Mouse (Mus musculus): Measurements from ENCODE around the gene Fbxo3.
"Not testable (repeated sequence)": the region's sequence is repeated elsewhere in the genome, so short reads cannot be mapped to it uniquely, and the experiment has no call there.

DNA sequence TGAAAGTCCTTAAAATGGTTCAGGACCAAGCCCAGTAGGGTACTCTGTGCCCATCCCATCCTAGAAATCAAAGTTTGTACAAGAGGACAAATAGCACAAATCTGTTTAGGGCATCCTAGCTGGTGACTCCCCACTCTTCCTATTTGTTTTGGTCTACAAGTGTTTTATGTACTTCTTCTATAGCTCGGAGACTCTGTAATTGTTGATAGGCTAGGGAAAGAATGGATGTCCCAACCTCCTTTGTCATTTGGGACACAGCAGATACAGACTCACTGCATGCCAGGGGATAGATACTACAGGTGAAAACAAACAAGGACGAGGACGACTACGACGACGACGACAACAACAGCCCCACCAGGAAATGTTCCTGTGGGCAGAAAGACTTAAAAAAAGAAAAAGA, 40.9 kb downstream of the Fbxo3 start, which contains the start of gene Gm10799:
- not testable (repeated sequence) for TF ChIP-seq CTCF (IDR thresholded peaks at IDR 0.05; ENCODE audit: borderline replicate concordance, control insufficient read depth, extremely low read depth, insufficient read depth, low read length, poor library complexity); POLR2A (IDR thresholded peaks at IDR 0.05; ENCODE audit: control insufficient read depth, extremely low read depth, insufficient read depth, low read length, poor library complexity)

All from thymus, adult 2 months (tissue).